Mouse (Mus musculus): ENCODE data around the gene Ptpro.
"Not testable (repeated sequence)": the region's sequence is repeated elsewhere in the genome, so short reads cannot be mapped to it uniquely, and the experiment has no call there.

The Ptpro gene

DNA sequence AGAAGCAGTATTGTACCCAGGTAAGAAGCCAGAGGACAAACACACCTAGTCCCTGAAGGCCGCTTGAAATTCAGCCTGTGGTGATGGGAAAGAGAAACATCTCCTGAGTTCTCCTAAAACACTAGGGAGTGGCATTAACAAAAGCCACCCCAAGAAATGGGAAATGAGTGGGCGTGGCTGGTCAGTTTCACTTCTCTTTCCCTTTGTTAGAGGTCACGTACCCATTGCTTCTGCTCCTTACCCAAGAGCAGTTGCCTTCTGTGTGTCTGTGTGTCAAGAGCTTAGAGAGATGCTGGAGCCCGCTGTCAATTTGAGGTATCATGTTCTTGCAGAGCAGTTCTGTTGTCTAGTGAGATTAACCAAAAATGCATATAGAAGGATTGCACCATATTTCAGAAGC, 134.2 kb downstream of the Ptpro start:
- DNase-seq (ENCODE audit: low spot score in 2 of 2): no peak

- DNase-seq (ENCODE audit: low spot score in 2 of 2): no peak
Measured at GRCm38 (mm10) chr6:137386935-137387334, 134.8 kb downstream of the Ptpro start.

DNA sequence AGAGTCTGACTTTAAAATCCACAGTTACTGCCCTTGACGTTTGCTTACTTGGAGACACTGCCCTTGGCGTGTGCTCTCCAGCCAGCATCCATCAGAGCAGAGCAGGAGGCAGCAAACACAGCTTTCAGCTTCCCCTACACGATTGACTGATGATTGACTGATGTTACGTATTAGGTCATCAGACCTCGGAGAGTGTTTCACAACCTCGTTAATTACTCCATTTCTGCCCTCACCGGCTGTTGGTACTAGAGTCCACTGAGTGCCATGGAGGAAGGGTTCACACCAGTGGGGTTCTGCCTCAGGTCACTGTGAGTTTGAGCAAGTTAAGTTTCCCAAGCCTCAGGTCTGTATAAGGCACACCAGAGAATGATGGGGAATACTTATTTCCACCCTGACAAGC, 143.0 kb downstream of the Ptpro start:
- no peak for DNase-seq (ENCODE audit: low spot score in 2 of 2)

DNA sequence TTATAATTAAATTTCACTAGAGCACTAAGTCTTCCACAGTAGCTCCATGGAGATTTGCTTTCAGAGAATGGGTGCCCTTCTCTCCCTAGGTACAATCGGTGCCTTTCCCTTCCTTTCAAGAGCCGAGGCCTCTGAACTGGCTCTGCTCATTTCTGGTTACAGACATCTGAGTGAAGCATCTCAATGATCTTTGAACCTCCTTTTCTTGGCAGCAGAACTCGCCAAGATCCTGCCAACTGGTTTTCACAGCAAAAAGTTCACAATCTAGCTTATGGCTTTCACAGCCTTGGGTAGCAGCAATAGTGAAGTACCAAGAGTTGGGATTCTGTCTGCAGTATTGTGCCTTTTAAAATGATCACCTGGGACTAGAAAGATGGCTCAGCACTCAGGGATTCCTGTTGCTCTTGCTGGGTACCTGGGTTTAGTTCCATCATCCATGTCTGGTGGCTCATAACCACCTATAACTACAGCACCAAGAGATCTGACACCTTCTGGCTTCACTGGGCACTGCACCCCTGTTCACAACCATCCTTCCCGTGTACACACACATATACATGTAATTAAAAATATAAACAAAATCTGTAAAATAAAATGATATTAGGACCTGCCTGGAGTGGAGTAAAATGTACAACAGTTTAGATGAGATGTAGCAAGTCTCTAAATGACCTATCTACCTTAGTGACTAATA, 144.1 kb downstream of the Ptpro start:
- no peak for DNase-seq (ENCODE audit: low spot score in 2 of 2)

- no peak for DNase-seq (ENCODE audit: low spot score in 2 of 2)
Measured at GRCm38 (mm10) chr6:137397358-137397757, 145.2 kb downstream of the Ptpro start.

GRCm38 (mm10) chr6:137404196-137404595, 152.1 kb downstream of the Ptpro start:
- DNase-seq (ENCODE audit: low spot score in 2 of 2): no peak

- DNase-seq (ENCODE audit: low spot score in 2 of 2): no peak
Measured at GRCm38 (mm10) chr6:137405690-137406089, 153.6 kb downstream of the Ptpro start.

DNA sequence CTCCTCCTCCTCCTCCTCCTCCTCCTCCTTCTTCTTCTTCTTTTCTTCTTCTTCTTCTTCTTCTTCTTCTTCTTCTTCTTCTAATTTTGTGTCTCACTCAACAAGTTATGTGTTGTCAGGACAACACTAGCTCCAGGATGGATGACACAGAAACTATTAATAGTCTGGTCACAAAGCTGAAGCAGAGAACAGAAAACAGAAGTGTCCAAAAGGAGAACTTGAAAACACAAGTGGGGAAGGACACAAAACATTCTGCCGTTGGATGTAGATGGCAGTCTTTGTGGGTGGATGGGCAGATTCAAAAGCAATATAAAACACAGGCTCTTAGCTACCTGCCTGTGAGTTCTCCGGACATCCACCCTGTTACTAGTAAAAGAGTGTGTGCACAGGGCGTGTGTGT, 158.4 kb downstream of the Ptpro start:
- no peak for DNase-seq (ENCODE audit: low spot score in 2 of 2)

- no peak for DNase-seq (ENCODE audit: low spot score in 2 of 2)
Measured at GRCm38 (mm10) chr6:137411901-137412378, 159.8 kb downstream of the Ptpro start.

DNA sequence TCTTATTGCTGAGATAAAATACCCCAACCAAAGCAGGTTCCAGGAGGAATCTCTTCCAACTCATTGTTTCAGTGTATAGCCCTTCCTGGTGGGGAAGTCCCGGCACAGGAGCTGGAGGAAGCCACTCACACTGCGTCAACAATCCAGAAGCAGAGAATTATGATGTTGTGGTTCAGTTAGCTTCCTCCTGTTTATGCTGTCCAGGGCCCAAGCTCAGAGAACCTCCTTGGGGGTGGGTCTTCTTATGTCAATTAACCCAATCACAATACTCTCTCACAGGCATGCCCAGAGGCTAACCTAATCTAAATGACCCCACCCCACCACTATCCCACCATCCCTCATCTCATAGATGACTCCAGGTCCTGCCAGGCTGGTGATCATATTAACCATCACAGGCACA, 160.9 kb downstream of the Ptpro start:
- DNase-seq (ENCODE audit: low spot score in 2 of 2): no peak

GRCm38 (mm10) chr6:137414531-137415405, 162.6 kb downstream of the Ptpro start:
- peak; percentile 10 to 30 for DNase-seq (ENCODE audit: low spot score in 2 of 2)

DNA sequence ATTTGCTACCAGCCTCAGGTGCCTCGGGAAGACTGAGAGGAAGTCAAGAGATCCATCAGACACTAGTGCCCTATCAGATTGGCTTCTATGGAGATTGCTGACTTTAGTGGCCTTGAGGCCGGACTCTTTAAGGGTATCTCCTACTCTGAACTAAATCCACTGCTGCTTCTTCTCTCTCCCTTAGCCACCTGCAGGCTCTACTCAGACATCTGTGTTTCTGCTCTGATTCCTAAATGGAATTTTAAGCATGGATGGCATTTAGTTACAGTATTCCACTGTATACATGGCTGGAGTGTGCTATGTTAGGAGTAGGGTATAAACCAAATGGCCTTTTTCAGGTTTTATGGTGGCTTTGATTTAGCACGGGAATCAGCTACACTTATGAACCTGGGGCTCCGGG, 170.7 kb downstream of the Ptpro start:
- no peak for DNase-seq (ENCODE audit: low spot score in 2 of 2)

DNA sequence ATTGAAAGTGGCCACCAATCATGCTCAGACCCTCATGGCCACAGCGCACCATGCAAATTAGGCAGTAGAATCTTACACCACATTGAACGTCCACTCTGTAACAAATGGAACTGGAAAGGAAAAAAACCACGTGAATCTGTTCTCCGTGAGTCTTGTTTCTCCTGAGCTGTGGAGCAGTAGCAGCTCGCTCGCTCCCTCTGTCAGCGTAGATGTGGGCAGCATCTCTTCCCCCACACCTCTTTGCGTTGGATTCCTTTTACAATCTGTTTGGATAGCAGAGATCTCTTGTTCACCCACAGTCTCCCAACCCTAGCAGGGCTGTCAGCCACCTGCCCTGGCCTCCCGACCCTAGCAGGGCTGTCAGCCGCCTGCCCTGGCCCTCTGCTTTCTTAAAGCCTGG, 171.7 kb downstream of the Ptpro start:
- DNase-seq (ENCODE audit: low spot score in 2 of 2): no peak

GRCm38 (mm10) chr6:137425500-137426432, 173.6 kb downstream of the Ptpro start:
- DNase-seq (ENCODE audit: low spot score in 2 of 2): no peak

DNA sequence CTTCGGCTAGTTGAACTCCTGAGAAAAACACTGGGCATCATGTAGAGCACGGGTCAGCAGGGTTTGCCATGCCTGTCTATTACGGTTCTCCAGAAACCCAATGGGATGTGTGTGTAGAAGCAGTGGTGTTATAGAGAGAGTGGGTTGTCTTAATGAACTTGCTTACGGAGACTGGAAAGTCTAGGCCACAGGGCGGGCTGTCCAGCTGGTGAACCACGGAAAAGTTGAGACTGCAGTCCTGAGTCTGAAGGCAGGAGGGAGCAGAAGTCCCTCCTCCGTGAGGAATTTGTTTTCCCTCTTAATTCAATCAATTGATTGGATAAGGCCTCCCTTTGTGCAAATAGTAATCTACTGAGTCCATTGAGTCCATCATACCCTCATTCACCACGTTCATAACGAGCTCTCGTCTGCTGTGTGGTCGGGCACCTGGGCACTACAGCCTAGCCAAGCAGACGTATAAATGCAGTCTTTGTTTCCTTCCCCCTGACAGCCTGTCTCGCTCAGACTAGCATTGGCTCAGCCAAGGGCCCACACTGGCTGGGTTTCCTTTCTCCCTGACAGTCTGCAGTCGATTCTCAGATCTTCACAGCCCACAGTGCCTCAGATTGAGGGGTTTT, 181.5 kb downstream of the Ptpro start:
- no peak for DNase-seq (ENCODE audit: low spot score in 2 of 2)

GRCm38 (mm10) chr6:137437486-137437885, 185.4 kb downstream of the Ptpro start:
- no peak for DNase-seq (ENCODE audit: low spot score in 2 of 2)

- DNase-seq (ENCODE audit: low spot score in 2 of 2): no peak
Measured at GRCm38 (mm10) chr6:137437902-137438580, 185.9 kb downstream of the Ptpro start.

DNA sequence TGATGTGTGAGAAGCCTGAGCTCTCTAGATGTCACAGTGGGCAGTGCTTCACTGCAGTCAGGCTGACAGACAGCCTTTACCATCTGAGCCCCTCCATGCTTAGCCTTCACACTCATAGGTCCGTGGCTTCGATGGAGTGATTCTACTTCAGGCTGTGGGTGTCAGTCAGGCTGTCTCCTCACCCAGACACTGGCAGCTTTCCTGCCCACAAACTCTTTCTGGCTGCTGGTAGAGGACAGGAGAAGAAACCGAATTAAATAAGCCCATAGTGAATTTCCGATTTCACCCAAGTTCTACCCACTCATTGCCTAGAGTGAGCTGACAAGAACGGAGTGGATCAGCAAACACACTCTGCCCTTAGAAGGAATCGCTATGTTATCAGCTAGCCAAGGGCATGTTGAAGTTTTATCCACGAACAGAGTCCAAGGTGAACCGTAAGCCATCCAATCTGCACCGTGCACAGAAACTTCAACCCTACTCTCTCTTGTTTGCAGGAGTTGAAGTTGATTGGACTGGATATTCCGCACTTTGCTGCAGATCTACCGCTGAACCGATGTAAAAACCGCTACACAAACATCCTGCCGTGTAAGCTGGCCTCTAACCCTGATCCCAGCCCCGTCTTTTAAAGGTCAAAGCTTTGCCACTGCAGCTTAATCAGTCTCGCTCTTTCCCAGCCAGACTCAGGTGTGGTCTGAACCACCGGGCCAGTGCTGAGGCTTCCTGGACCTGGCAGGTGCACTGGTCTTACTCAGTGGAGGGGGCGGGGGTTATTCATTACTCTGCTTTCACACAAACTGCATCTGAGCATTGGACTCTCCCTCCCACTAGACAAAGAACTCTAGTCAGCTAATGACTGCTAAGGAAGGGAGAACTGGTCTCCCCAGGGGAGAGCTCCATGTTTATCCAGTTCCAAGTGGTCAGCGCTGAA, 188.7 kb downstream of the Ptpro start:
- no peak for DNase-seq (ENCODE audit: low spot score in 2 of 2)

GRCm38 (mm10) chr6:137443089-137443488, 191.0 kb downstream of the Ptpro start:
- no peak for DNase-seq (ENCODE audit: low spot score in 2 of 2)

DNA sequence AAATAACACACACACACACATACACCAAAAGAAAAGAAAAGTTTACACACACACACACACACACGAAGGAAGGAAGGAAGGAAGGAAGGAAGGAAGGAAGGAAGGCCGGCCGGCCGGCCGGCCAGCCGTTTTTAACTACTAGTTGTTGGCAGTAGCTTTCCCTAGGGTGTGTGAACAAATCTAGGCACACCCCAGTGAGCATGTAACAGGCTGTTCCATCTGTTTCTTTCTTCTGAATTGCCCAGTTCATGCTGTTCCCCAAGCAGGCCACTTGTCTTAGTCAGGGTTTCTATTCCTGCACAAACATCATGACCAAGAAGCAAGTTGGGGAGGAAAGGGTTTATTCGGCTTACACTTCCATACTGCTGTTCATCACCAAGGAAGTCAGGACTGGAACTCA, 194.0 kb downstream of the Ptpro start:
- DNase-seq (ENCODE audit: low spot score in 2 of 2): not testable (repeated sequence)
